Mouse (Mus musculus) liver, adult 2 months (tissue): ENCODE measurements at regions not wholly inside any gene's neighbourhood (a gene's known extent, or its start where the extent isn't known, plus 50 kb on each side); places are given as distances from the start of the nearest gene placed in this dataset.

Experiments used
- DNase-seq: peaks from one replicate; pipeline ENCODE4 v3.0.0-alpha.2; 2011; ENCODE audit warnings: low read depth, low spot score; ENCODE audit errors: extremely low read depth
- H3K27ac ChIP-seq: fragments of 200-500 bp; replicated peaks from 2 replicates; pipeline ENCODE4 v1.5.1; 2012; ENCODE audit warnings: low read depth, mild to moderate bottlenecking, control low read depth, inconsistent platforms, low read length; ENCODE audit not compliant: insufficient read depth
- H3K27me3 ChIP-seq: fragments of 200-500 bp; 2 replicates; pipeline ENCODE4 v1.6.1; 2012; ENCODE audit warnings: mild to moderate bottlenecking, moderate library complexity, low read length, inconsistent platforms; ENCODE audit not compliant: control insufficient read depth, insufficient read depth
- H3K36me3 ChIP-seq: fragments of 200-500 bp; 2 replicates; pipeline ENCODE4 v1.6.1; 2012; ENCODE audit warnings: low read length, inconsistent platforms; ENCODE audit not compliant: control insufficient read depth, insufficient read depth
- H3K4me1 ChIP-seq: fragments of 200-500 bp; 2 replicates; pipeline ENCODE4 v1.6.1; 2011; ENCODE audit warnings: low read length; ENCODE audit not compliant: control insufficient read depth, insufficient read depth
- H3K4me3 ChIP-seq: fragments of 200-500 bp; 2 replicates; pipeline ENCODE4 v1.5.1; 2011; ENCODE audit warnings: low read depth, mild to moderate bottlenecking, control low read depth, low read length, moderate library complexity; ENCODE audit not compliant: insufficient read depth
- H3K79me2 ChIP-seq: fragments of 200-500 bp; 2 replicates; pipeline ENCODE4 v1.6.1; 2012; ENCODE audit warnings: inconsistent platforms, mild to moderate bottlenecking, low read length, moderate library complexity; ENCODE audit not compliant: control insufficient read depth, insufficient read depth
- H3K9ac ChIP-seq: fragments of 200-500 bp; 2 replicates; pipeline ENCODE4 v1.6.1; 2012; ENCODE audit warnings: low read depth, mild to moderate bottlenecking, control low read depth, inconsistent platforms, low read length
- CTCF ChIP-seq: fragments of 200-500 bp; IDR thresholded peaks from 2 replicates; pipeline ENCODE4 v1.5.1; 2011; ENCODE audit warnings: low read depth, low read length, control low read depth
- POLR2A ChIP-seq: fragments of 200-500 bp; IDR thresholded peaks from 2 replicates; pipeline ENCODE4 v1.6.1; 2011; ENCODE audit warnings: low read length, control low read depth; ENCODE audit not compliant: insufficient read depth; ENCODE audit errors: extremely low read depth
- WGBS: fragments of 180-500 bp; shearing (Covaris S2); methylation state at CpG from one replicate; pipeline ENCODE4 v1.1.7; 2018; 5-methylcytosine and 5-hydroxymethylcytosine counted together

GRCm38 (mm10) chr7:93902770-93903169 lies 823.1 kb downstream of the Fam181b start:
- Histone ChIP-seq H3K79me2 (no peaks in the 10 kb centered on the region), H3K4me3 (no peak overlapping the region), H3K36me3 (no peaks in the 10 kb centered on the region), H3K27ac (no peak overlapping the region), H3K4me1 (no peaks in the 10 kb centered on the region), H3K27me3 (no peaks in the 10 kb centered on the region), H3K9ac (no peak overlapping the region)
- TF ChIP-seq CTCF (no peak), POLR2A (no peak)
- WGBS, result 66% methylated on average over 2 of the region's 2 CpGs
- DNase-seq, result no peak

- Histone ChIP-seq H3K27ac (no peak overlapping the region), H3K9ac (no peak overlapping the region), H3K79me2 (no peaks in the 10 kb centered on the region), H3K27me3 (no peaks in the 10 kb centered on the region), H3K4me3 (no peak overlapping the region), H3K36me3 (no peaks in the 10 kb centered on the region), H3K4me1 (no peaks in the 10 kb centered on the region)
- DNase-seq, result no peak
- TF ChIP-seq POLR2A, result no peak
- TF ChIP-seq CTCF, result no peak
- WGBS, result 67% methylated on average over 3 of the region's 3 CpGs
These were observed 857.3 kb downstream of the Fam181b start for GRCm38 (mm10) chr7:93936925-93937324.

GRCm38 (mm10) chr7:93982103-93982502 lies 902.4 kb downstream of the Fam181b start:
- no peak for DNase-seq
- Histone ChIP-seq H3K27me3 (no peaks in the 10 kb centered on the region), H3K4me1 (no peaks in the 10 kb centered on the region), H3K4me3 (no peak overlapping the region), H3K9ac (no peak overlapping the region), H3K27ac (no peak overlapping the region), H3K79me2 (no peaks in the 10 kb centered on the region), H3K36me3 (no peaks in the 10 kb centered on the region)
- WGBS, result 55% methylated on average over 3 of the region's 3 CpGs
- TF ChIP-seq POLR2A (no peak), CTCF (no peak)

- no peak overlapping the region for H3K4me3 ChIP-seq
- WGBS, result 65% methylated on average over 1 of the region's 1 CpGs
- no peak overlapping the region for H3K27ac ChIP-seq
- H3K79me2 ChIP-seq, result no peaks in the 10 kb centered on the region
- TF ChIP-seq CTCF (no peak), POLR2A (no peak)
- DNase-seq, result no peak
- H3K36me3 ChIP-seq, result no peaks in the 10 kb centered on the region
- no peak overlapping the region for H3K9ac ChIP-seq
- no peaks in the 10 kb centered on the region for H3K27me3 ChIP-seq
- no peaks in the 10 kb centered on the region for H3K4me1 ChIP-seq
These were observed 923.1 kb downstream of the Fam181b start for GRCm38 (mm10) chr7:94002780-94003179.

- Histone ChIP-seq H3K79me2 (no peaks in the 10 kb centered on the region), H3K4me1 (no peaks in the 10 kb centered on the region), H3K9ac (no peak overlapping the region), H3K27me3 (no peaks in the 10 kb centered on the region), H3K36me3 (no peaks in the 10 kb centered on the region), H3K27ac (no peak overlapping the region), H3K4me3 (no peak overlapping the region)
- DNase-seq, result no peak
- 21% methylated on average over 11 of the region's 11 CpGs for WGBS
- no peak for TF ChIP-seq CTCF
- TF ChIP-seq POLR2A, result no peak
These were observed 962.9 kb downstream of the Fam181b start for GRCm38 (mm10) chr7:94042466-94043030.

- no peak for DNase-seq
These were observed 965.8 kb downstream of the Fam181b start for GRCm38 (mm10) chr7:94045428-94045827.

More at GRCm38 (mm10) chr7:94045428-94045827, 965.8 kb downstream of the Fam181b start:
- no peaks in the 10 kb centered on the region for H3K27me3 ChIP-seq
- no peaks in the 10 kb centered on the region for H3K4me1 ChIP-seq
- TF ChIP-seq POLR2A (no peak), CTCF (no peak)
- H3K4me3 ChIP-seq, result no peak overlapping the region
- no peaks in the 10 kb centered on the region for H3K79me2 ChIP-seq
- H3K27ac ChIP-seq, result no peak overlapping the region
- WGBS, result 55% methylated on average over 2 of the region's 2 CpGs
- H3K36me3 ChIP-seq, result no peaks in the 10 kb centered on the region
- no peak overlapping the region for H3K9ac ChIP-seq
